Mouse (Mus musculus): Measurements from ENCODE around the gene Scn3b.

Scn3b gene

GRCm38 (mm10) chr9:40269103-40269861 is at the start of gene Scn3b:
Gene Scn3b, plus strand, starts transcription at chr9:40269217.
- no peak for DNase-seq (ENCODE audit: extremely low read depth, low read depth)

- no peak for DNase-seq (ENCODE audit: extremely low read depth, low read depth)
Measured at GRCm38 (mm10) chr9:40224289-40224688, 44.7 kb upstream of the Scn3b start.

GRCm38 (mm10) chr9:40227874-40228789 is 40.9 kb upstream of the Scn3b start:
- DNase-seq (ENCODE audit: extremely low read depth, low read depth) = peak; percentile 17

DNA sequence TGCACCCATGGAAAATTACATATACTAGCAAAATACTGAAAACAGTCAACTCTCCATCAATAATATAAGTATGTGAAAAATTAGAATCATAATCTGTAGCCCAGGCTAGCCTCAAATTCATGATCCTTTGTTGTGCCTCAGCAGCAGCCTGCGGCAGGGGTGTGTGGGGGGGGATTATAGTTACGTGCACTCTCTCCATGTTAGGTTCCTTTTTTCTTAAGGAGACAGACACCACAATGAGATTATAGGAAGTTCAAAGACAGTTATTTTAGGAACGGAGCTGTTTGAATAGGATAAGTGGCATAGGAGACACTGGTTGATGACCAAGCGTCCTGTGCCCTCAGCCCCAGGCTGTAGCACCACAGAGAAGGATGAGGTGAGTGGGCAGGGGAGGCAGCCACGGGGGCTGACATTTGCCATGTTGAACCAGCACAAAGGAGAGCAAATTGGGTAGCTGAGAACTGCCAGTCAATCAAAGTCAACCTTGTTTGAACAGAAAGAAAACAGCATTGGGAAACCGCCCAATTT is 40.1 kb upstream of the Scn3b start:
- peak; percentile 6 for DNase-seq (ENCODE audit: extremely low read depth, low read depth)

GRCm38 (mm10) chr9:40229479-40229878 is 39.5 kb upstream of the Scn3b start:
- no peak for DNase-seq (ENCODE audit: extremely low read depth, low read depth)

GRCm38 (mm10) chr9:40231019-40231418 is 38.0 kb upstream of the Scn3b start:
- DNase-seq (ENCODE audit: extremely low read depth, low read depth) = no peak

- no peak for DNase-seq (ENCODE audit: extremely low read depth, low read depth)
Measured at GRCm38 (mm10) chr9:40234233-40235072, 34.6 kb upstream of the Scn3b start.

GRCm38 (mm10) chr9:40235220-40235619 is 33.8 kb upstream of the Scn3b start:
- no peak for DNase-seq (ENCODE audit: extremely low read depth, low read depth)

DNA sequence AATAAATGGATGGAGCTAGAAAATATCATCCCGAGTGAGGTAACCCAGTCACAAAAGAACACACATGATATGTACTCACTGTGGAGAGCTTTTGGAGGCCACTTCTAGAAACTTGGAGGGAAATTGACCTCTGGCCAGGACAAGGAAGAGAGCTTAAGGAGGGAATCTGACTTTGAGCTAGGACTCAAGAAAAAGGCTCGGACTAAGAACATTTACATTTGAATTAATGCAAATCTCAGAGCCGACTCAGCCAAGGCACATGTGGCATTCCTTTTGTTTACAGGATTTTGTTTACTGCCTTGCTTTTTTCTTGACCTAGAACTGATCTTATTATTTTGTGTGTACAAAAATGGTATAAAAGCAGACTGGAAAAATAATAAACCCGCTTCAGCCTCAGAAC is 29.3 kb upstream of the Scn3b start:
- no peak for DNase-seq (ENCODE audit: extremely low read depth, low read depth)

DNA sequence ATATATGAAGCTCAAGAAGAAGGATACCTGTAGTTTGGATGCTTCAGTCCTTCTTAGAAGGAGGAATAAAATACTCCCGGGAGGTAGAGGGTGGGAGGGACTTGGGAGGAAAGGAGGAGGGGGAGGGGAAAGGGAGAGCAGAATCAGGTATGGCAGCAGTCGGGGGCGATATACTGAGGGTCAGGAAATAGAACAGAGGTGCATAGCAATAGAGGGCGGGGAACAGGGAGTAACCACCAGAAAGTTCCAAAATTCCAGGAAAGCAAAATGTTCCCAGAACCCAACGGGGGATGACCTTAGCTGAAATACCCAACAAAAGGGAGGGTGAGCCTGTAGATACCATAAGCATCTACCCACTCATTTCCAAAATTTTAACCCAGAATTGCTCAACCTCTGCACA is 28.7 kb upstream of the Scn3b start:
- no peak for DNase-seq (ENCODE audit: extremely low read depth, low read depth)

DNA sequence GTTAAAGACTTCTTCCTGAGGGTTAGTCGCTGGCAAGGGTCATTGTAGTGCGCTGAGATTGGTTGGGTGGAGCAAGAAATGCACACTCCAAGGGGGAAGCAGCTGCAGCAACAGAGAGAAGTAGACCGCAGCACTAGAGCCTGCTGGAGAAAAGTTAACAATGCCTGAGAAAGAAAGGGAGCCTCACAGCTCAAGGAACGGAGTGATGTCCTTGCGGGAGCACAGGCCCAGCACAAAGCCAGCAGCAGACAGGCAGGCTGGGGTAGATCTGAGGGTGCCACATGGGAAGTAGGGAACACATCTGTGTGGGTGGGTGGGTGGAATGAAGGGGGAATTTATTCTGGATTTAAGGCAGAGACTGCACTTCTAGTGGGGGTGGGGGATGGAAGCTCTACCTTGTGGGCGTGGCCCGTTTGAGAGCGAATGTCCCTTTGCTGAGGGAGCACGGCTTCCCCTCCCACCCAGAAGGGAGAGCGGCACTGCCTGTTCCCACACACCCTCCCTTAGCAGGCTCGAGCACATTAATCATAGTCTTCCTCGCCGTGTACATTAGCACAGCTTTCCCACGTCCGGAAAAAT is 27.7 kb upstream of the Scn3b start:
- no peak for DNase-seq (ENCODE audit: extremely low read depth, low read depth)

DNA sequence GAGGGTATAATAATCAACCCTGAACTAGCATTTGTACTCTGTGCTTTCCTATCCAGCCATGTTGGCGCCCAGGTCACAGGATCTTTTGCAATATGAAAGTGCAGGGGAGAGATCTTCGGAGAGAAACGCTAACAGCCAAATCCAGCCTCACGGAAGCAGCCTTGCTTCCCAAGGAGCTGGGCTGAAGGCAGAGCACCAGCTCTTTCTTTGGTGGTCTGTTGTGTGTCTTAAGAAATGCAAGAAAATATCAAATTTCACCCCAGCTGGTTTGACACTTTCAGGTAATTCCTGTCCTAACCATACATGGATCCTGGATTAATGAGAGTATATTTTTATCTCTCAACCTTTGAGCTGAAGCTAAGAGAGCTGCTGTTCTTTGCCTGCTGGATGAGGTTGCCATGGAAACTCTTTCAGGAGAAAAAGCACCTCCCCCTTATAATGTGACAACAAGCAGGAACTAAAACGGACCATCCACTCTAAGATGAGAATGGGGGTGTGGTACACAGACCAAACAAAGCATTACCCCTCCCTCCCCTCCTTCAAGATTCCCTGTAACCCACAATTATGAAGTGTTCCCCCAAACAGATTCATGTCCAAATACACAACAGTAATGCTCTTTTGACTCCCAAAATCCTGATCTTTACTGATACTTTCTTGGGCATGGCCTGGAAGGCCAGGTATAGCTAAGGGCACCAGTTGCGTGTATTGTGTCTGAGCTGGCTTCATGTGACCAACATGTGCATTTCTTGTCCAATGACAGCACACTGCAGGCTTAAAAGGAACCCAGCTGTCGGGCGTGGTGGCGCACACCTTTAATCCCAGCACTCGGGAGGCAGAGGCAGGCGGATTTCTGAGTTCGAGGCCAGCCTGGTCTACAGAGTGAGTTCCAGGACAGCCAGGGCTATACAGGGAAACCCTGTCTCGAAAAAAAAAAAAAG is 26.8 kb upstream of the Scn3b start:
- DNase-seq (ENCODE audit: extremely low read depth, low read depth) = no peak

DNA sequence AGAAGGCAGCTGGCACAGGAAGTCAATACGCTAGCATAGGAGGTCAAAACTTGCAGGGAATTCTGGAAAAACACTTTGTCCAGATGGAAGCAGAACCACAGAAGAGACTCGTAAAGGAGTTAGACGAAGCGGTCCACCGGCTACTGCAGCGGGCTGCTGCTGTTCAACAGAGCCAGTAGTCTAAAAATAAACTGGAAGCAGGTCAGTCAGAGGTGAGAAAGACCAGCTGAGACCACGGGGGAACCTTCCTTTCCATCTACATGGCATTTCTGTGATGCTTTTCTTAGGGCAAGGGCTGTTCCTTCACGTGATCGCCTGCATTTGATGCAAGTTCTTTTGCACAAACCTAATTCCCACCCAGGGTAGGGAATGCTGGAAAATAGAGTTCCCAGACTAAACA is 23.6 kb upstream of the Scn3b start:
- no peak for DNase-seq (ENCODE audit: extremely low read depth, low read depth)

- DNase-seq (ENCODE audit: extremely low read depth, low read depth) = no peak
Measured at GRCm38 (mm10) chr9:40245974-40246665, 22.9 kb upstream of the Scn3b start.

DNA sequence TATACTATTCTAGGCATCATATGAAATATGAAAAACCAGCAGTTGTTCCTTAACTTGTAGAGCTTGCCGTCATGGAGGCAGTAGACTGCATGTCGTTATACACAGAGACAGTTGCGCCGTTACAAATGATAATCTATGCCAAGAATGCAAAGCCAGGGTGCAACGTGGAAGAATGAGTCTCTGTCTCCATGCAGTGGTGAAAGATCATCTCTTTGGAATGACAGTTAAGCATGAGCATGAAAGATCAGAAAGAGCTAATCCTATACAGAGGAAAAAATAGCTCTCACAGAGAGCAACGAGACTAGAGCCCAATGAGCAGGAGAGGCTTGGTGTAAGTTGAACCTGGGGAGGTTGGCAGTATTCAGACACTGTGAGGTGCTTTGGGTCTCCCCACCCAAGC is 22.3 kb upstream of the Scn3b start:
- DNase-seq (ENCODE audit: extremely low read depth, low read depth) = no peak

GRCm38 (mm10) chr9:40249106-40249505 is 19.9 kb upstream of the Scn3b start:
- DNase-seq (ENCODE audit: extremely low read depth, low read depth) = no peak

- no peak for DNase-seq (ENCODE audit: extremely low read depth, low read depth)
Measured at GRCm38 (mm10) chr9:40252459-40252858, 16.6 kb upstream of the Scn3b start.

DNA sequence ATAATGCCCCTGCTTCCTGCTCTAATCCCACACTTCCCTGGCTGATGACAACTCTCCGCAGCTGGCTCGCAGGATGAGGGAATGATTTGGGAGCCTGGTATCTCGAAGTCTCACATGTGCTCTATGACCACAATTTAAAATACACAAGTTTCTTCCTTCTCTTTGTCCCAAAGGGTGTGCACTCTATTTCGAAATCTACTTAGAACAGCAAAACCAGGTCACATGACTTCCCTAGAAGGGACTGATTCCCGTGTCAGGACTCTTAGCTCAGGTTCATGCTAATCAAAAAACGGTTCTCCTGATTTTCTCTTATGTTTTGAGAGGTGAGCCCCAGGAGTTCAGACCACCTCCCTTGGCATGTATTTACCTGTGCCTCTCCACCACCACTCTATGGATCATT is 5.1 kb upstream of the Scn3b start:
- no peak for DNase-seq (ENCODE audit: extremely low read depth, low read depth)

DNA sequence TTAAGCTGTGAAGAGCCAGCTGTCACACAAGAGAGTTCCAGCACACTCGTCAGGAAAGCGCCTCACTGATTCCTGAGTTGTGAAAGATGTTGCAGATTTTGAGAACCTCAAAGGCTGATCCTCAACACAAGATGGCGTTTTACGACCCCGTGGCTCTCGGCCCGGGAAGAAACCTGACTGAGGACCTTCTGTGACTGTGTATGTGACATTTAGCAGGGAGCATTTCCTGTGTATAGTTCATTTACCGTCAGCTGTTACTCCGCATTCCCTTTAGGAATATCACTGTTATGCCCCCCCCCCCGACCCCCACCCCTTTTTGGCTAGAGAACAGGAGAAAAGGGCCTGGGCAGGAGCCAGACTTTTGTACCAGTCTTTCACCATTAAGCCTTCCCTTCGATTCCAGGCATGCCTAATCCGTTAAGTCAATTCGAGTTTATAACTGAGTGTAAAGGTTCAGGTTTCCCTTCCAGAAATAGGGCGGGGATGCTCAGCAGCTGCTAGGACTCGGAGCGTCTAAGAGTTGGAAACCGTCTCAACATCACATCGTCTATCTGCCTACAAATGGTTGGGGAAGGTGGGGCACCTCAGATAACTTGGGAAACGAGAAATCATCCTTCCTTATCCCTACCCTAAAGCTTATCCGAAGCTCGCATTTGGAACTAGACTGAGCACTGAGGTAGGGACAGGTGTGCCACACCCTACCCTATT is 823 bp upstream of the Scn3b start:
- DNase-seq (ENCODE audit: extremely low read depth, low read depth) = no peak
